Mouse (Mus musculus): ENCODE measurements around the gene Msi2.

The Msi2 gene

GRCm38 (mm10) chr11:88401333-88401732 is 317.0 kb downstream of the Msi2 start:
- no peak for DNase-seq (ENCODE audit: low spot score)

DNA sequence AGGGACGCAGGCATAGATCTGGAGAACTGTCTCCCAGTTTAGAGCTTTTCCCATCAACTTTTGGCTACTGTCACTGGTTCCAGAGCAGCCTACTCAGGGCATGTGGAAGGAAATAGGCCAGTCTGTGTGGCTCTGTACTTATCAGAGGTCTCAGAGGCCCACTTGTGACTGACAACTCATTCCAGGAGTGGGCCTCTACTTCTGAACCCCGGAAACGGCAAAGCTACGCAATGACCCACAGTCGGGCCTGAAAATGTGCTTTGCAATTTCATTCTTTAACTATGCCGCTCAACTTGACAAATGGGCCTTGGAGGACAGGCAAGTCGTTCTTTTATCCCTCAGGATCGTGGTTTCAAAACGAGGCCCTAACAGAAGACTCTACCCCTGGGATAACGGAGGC is 317.4 kb downstream of the Msi2 start:
- DNase-seq (ENCODE audit: low spot score), result no peak

DNA sequence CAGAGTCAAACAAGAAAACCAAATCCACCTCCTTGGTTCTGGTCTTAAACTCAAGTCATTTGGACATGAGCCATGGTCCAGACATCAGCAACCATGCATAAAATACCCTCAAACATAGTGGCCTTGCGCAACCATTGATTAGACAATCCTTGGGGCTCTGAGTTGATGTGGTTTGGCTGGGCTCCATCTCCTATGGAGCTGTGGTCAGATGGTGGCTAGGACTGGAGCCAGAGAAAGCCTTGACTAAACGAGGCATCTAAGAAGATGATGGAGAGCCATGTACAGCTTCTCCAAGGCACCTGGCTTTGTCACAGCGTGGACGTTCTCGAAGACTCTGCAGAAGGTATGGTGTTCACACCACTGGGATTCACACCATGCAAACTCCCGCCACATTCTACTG is 318.1 kb downstream of the Msi2 start:
- no peak for DNase-seq (ENCODE audit: low spot score)

DNA sequence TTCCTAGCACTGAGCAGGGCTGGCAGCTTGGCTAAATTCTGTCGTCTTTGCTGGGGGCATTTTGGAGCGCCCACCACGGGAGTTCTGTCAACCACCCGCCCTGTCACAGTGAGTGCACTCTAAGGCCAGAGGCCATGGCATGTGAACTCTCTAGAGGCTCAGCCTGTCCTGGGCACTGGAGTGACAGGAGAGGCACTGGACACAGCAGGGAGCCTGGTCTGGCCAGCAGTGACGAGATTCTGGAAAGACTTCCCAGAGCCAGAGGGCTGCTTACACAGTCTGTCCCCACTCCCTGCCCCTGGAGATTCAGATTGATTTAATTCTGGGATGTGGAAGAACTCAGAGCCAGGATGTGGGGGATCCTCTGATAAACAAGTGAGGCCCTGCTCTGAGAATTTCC is 318.9 kb downstream of the Msi2 start:
- DNase-seq (ENCODE audit: low spot score), result peak; percentile 39

DNA sequence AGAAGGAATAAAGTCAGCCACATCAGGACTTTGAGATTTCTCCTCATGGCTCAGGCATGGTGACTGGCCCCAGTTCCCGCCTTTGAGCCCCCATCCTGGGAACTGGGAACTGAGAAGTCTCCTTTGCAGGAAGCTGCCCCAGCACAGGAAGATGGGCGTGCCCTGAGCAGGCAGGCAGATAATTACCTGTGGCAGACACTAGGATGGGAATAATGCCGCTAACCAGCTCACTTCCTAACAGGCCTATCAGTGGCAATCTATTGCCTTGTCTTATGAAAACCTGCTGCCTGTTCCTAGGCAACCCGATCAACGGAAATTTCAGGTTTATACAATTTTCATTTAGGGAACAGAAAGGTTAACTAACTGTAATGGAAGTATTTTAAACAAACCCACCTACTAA is 319.3 kb downstream of the Msi2 start:
- no peak for DNase-seq (ENCODE audit: low spot score)

- peak; percentile 49 for DNase-seq (ENCODE audit: low spot score)
Measured at GRCm38 (mm10) chr11:88395076-88395990, 323.0 kb downstream of the Msi2 start.

DNA sequence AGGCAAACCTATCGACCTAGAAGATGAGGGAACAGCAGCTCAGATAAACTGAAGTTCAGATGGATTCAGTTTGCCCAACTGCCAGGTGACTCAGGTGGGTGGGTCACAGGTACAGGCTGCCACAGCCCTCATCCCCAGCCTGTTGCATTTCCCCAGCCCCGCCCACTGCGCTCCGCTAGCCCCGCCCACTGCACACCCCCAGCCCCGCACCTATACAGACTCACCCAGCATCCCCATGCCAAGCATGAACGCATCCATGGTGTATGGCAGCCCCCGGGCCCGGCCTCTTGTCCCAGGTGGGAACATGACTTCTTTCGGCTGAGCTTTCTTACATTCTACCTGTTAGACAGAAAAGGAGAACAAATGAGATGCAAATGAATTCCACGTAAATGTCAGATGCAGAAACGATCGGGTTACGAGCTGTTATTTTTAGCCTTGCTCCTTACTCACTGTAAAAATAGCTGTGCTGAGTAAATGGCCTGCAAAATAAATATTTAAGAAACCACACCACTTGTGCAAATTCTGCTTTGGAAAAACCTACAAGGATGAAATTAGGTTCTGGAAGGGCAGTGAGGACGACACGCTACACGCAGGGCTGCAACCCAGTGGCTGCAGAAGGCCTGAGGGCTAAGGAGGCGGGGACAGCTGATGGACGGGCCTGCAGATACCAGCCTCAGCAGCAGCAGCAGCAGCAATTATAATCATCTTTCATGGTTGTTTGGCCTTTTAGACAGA is 323.8 kb downstream of the Msi2 start:
- DNase-seq (ENCODE audit: low spot score), result no peak

DNA sequence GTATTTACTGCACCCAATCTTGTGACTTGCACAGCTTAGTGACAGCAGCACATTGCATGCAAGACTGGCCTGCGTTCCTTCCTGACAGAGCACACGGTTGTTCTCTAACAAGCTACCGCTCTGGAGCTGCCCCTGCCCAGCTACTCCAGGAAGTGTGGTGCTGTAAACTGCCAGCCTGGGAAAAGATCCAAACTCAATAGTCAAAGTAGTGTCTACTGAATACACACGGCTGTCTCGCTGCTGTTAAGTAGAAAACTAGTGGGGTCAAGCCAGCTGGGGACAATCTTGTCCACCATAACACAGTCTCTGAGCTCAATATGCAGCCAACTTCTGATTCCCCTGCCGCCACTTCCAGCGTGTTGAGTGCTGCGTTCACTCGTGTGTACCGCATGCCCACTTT is 325.6 kb downstream of the Msi2 start:
- no peak for DNase-seq (ENCODE audit: low spot score)

GRCm38 (mm10) chr11:88391181-88391814 is 327.0 kb downstream of the Msi2 start:
- DNase-seq (ENCODE audit: low spot score), result no peak

DNA sequence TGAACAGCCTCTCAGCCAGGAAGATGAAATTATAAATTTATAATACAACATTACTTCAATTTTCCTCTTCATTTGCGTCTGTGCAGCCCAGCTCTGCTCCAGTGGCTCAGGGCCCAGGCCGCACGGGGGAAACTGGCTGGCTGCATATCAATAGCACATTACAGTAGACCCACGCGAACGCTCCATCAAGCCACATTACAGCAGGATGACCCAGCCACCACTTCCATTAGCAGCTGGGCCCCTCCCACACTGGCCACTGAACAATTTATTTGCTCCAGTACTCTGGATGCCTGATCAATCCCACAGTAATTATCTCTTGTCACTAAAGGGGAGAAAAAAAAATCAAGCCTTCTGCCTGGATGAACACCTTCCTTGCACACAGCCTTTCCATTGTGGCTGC is 328.8 kb downstream of the Msi2 start:
- no peak for DNase-seq (ENCODE audit: low spot score)

DNA sequence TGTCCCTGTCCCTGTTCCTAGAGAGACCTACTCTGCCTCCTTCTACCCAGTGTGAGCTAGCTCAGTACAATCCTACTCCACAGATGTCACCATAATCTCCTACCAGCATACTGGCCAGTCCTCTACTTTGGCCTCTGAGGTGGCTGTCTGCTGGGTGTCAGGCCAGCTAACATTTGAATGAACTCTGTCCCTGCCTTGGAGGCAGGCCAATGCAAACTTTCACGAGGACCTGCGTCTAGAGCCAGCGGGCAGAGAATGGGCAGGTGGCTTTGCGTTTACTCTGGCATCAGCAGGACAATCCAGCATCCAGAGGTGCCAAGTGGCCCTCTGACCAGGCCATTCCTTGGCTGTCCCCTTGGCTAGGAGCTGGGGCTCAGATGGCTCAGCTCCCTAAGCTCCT is 331.4 kb downstream of the Msi2 start:
- no peak for DNase-seq (ENCODE audit: low spot score)

GRCm38 (mm10) chr11:88382449-88382848 is 335.9 kb downstream of the Msi2 start:
- no peak for DNase-seq (ENCODE audit: low spot score)

- no peak for DNase-seq (ENCODE audit: low spot score)
Measured at GRCm38 (mm10) chr11:88381145-88381909, 337.0 kb downstream of the Msi2 start.

- DNase-seq (ENCODE audit: low spot score), result no peak
Measured at GRCm38 (mm10) chr11:88379635-88380034, 338.7 kb downstream of the Msi2 start.

- DNase-seq (ENCODE audit: low spot score), result no peak
Measured at GRCm38 (mm10) chr11:88378686-88379339, 339.5 kb downstream of the Msi2 start.

DNA sequence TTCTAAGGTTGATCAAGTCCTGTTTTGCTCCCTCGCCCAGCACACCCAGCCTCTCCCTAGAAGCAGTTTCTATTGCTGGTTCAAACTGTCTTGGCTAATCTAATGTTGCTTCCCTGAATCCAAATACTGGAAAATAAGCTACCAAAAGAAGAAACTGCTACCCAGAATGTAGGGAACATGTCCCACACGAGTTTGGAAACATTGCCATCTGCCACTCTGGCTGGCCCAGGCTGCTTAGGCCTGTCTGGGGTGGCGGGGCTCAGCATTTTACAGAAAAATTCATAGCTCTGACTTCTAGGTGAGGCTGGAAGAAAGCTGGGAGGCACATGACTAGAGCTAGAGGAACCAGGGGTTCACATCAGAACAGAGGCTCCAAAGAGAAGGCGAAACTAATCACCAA is 345.7 kb downstream of the Msi2 start:
- DNase-seq (ENCODE audit: low spot score), result no peak

DNA sequence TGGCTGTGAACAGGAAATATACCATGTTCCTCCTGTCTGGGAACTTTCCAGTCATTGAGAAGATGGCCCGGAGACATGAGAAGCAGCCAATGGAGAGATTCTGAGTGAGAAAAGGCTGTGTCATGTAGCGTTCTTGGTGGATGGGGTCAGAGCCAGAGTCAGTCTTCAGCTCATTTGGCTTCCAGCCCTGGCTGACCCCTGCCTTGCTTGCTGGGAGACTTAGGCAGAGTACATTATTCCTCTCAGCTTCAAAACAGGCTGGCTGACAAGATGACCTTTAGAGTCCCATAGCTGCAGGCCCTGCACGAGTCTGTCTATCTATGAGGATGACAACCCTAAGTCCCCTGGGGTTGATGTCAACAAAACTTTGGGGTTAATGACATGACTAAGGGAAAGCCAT is 348.4 kb downstream of the Msi2 start:
- DNase-seq (ENCODE audit: low spot score), result no peak

- no peak for DNase-seq (ENCODE audit: low spot score)
Measured at GRCm38 (mm10) chr11:88367501-88367900, 350.8 kb downstream of the Msi2 start.

- no peak for DNase-seq (ENCODE audit: low spot score)
Measured at GRCm38 (mm10) chr11:88365914-88366540, 352.3 kb downstream of the Msi2 start.

DNA sequence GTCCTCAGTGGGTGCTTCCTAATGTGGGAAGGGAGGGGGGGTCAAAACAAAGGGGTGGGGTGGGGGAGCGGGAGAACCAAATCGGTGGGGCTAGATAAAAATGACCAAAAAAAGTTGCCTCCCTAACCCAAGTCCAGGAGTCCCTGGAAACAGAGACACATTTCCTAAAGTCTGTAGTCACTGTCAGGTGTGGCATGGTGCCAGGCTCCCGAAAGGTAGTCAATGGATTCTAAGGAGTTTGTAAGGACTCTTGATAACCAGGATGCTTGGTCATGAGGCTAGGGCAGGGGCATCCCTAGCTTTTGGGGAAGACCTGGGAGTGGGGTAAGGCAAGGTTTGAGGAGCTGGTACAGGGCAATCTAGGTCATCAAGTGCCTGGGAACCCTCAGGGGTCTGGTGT is 354.1 kb downstream of the Msi2 start:
- DNase-seq (ENCODE audit: low spot score), result no peak

- DNase-seq (ENCODE audit: low spot score), result no peak
Measured at GRCm38 (mm10) chr11:88363481-88363880, 354.8 kb downstream of the Msi2 start.

Measured in embryo, embryonic 10.5 days (tissue).